Mouse (Mus musculus) inflammation-experienced regulatory T-cells, adult 16 weeks (primary cell): ENCODE measurements around the gene Ifne. TPM values are rescaled to one million over a fixed set of nuclear protein-coding genes. Genes with fewer than 3 reads are reported as not detected.

Source experiments
- polyA plus RNA-seq: library from polyadenylated mRNA; unstranded; fragments of 100-300 nt; shearing (Covaris generic); gene quantifications from one replicate; pipeline ENCODE4 v1.2.1, GENCODE M21; 2017

Ifne gene
- polyA plus RNA-seq = not detected

DNA sequence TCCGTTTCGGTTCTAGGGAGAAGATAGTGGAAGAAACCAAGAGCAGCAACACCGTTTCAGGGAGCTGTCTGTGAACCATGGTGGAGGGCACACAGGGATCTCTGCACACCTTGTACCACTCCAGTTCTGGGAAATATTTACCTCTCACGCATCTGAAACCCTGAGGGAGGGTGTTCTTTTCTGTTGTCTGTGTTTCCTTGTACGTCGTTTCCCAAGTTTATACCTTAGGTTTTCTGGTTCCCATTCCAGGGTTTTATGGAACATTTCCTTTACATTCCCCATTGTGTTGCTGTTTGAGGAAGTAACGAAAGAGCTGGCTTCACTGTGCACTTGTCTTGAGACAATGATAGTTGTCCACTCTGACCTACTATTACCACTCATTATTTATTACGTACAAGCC, at the start of gene Ifne:
TSS of gene Ifne (minus strand) at position 101 of the 400 bp plus-strand sequence.

DNA sequence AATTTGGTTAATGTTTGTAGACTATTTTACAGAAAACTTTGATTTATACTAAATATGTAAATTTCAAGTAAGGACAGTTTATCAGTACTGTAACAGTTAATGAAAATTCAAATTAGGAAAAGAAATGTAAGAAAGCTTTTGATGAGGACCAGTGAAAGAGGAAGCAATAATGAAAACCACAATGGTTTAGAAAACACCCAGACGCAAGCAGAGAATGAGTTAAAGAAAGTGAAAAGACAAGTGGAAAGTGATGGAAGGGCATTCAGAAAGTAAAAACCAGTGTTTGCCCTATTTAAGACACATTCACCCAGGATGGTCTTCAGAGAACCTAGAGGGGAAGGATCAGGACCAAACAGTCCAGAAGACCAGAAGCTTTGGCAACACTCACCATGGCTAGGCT, 30.3 kb downstream of the Ifne start, which contains the start of gene Ifna1:
TSS of gene Ifna1 (plus strand) at position 390 of the 400 bp plus-strand sequence.

DNA sequence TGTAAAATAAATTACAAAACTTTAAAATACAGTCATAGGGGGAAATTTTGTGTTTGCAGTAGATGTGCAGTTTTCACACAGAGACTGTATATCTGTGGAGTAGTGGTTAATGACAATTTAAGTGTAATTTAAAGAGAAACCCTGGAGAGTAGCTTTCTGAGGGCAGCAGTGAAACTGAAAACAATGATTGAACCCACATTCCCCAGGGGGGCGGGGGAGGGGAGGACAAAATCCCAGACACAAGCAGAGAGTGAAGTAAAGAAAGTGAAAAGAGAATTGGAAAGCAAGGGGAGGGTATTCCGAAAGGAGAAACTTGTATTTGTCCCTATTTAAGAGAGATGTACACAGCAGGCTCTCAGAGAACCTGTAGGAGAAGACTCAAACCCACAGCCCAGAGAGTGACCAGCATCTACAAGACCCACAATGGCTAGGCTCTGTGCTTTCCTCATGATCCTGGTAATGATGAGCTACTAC, 38.5 kb downstream of the Ifne start, which contains the start of gene Ifna4:
TSS of gene Ifna4 (plus strand) at position 424 of the 474 bp plus-strand sequence.

DNA sequence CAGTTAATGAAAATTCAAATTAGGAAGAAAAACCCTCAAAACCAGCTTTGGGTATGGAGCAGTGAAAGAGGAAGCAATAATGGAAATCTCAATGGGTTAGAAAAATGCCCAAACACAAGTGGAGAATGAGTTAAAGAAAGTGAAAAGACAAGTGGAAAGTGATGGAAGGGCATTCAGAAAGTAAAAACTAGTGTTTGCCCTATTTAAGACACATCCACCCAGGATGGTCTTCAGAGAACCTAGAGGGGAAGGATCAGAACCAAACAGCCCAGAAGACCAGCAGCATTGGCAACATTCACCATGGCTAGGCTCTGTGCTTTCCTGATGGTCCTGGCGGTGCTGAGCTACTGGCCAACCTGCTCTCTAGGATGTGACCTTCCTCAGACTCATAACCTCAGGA, 44.8 kb downstream of the Ifne start, which contains the start of gene Ifna5:
TSS of gene Ifna5 (plus strand) at position 301 of the 400 bp plus-strand sequence.

Other genes starting within 250 kb of the Ifne start
- gene C87499, start 245.8 kb downstream of the Ifne start, polyA plus RNA-seq = not detected
- gene Ifna13, start 235.7 kb downstream of the Ifne start, polyA plus RNA-seq = not detected
- gene Ifna16, start 203.3 kb downstream of the Ifne start, polyA plus RNA-seq = not detected
- not detected for gene Ifna2, start 196.3 kb downstream of the Ifne start, polyA plus RNA-seq
- gene Ifnab, start 188.8 kb downstream of the Ifne start, polyA plus RNA-seq = not detected
- not detected for gene Gm26566, start 158.4 kb downstream of the Ifne start, polyA plus RNA-seq
- gene Klhl9, start 157.7 kb downstream of the Ifne start, polyA plus RNA-seq = 24.6 TPM
- gene Gm13271, start 125.3 kb downstream of the Ifne start, polyA plus RNA-seq = not detected
- gene Gm13283, start 120.1 kb downstream of the Ifne start, polyA plus RNA-seq = not detected
- not detected for gene Gm13290, start 106.4 kb downstream of the Ifne start, polyA plus RNA-seq
- gene Gm13289, start 103.3 kb downstream of the Ifne start, polyA plus RNA-seq = not detected
- gene Gm13272, start 100.4 kb downstream of the Ifne start, polyA plus RNA-seq = not detected
- gene Ifnz, start 98.1 kb downstream of the Ifne start, polyA plus RNA-seq = 0.72 TPM
- not detected for gene Gm13276, start 94.5 kb downstream of the Ifne start, polyA plus RNA-seq
- gene Gm13277, start 91.6 kb downstream of the Ifne start, polyA plus RNA-seq = not detected
- gene Gm13278, start 88.7 kb downstream of the Ifne start, polyA plus RNA-seq = not detected
- not detected for gene Gm13275, start 85.7 kb downstream of the Ifne start, polyA plus RNA-seq
- gene Gm13279, start 82.8 kb downstream of the Ifne start, polyA plus RNA-seq = not detected
- gene Gm13285, start 80.5 kb downstream of the Ifne start, polyA plus RNA-seq = 1.2 TPM
- gene Gm13287, start 76.9 kb downstream of the Ifne start, polyA plus RNA-seq = not detected
- not detected for gene Gm13288, start 74.7 kb downstream of the Ifne start, polyA plus RNA-seq
- gene Ifna7, start 64.0 kb downstream of the Ifne start, polyA plus RNA-seq = not detected
- gene Ifna11, start 60.2 kb downstream of the Ifne start, polyA plus RNA-seq = not detected
- gene Ifna6, start 52.8 kb downstream of the Ifne start, polyA plus RNA-seq = not detected
- gene Ifna5, start 44.7 kb downstream of the Ifne start, polyA plus RNA-seq = not detected
- gene Ifna4, start 38.3 kb downstream of the Ifne start, polyA plus RNA-seq = not detected
- gene Ifna1, start 30.1 kb downstream of the Ifne start, polyA plus RNA-seq = not detected